Mouse (Mus musculus) forebrain, embryonic 15.5 days (tissue): ENCODE results near the gene Rab9b. TPM values are rescaled to one million over a fixed set of nuclear protein-coding genes. Genes with fewer than 3 reads are reported as not detected.

Source experiments
- ATAC-seq: fragments of 200-750 bp; cut with Nextera tagmentation; replicated peaks from 2 replicates; pipeline ENCODE4 v1.8.0; 2017; ENCODE audit warnings: mild to moderate bottlenecking, moderate TSS enrichment, moderate library complexity
- H3K27ac ChIP-seq: fragments of 300-500 bp; sonication (generic); replicated peaks from 2 replicates; pipeline ENCODE4 v1.5.1; 2015; ENCODE audit warnings: mild to moderate bottlenecking, inconsistent platforms
- H3K27me3 ChIP-seq: fragments of 300-500 bp; sonication (generic); 2 replicates; pipeline ENCODE4 v1.6.1; 2015; ENCODE audit warnings: inconsistent platforms
- H3K36me3 ChIP-seq: fragments of 300-500 bp; sonication (generic); 2 replicates; pipeline ENCODE4 v1.6.1; 2015; ENCODE audit warnings: mild to moderate bottlenecking, inconsistent platforms
- H3K4me1 ChIP-seq: fragments of 300-500 bp; sonication (generic); 2 replicates; pipeline ENCODE4 v1.6.1; 2015; ENCODE audit warnings: inconsistent platforms
- H3K4me2 ChIP-seq: fragments of 300-500 bp; sonication (generic); replicated peaks from 2 replicates; pipeline ENCODE4 v1.6.1; 2015; ENCODE audit warnings: mild to moderate bottlenecking, inconsistent platforms
- H3K4me3 ChIP-seq: fragments of 300-500 bp; sonication (generic); 2 replicates; pipeline ENCODE4 v1.5.1; 2015; ENCODE audit warnings: mild to moderate bottlenecking, inconsistent platforms
- H3K9ac ChIP-seq: fragments of 300-500 bp; sonication (generic); replicated peaks from 2 replicates; pipeline ENCODE4 v1.6.1; 2015; ENCODE audit warnings: mild to moderate bottlenecking, inconsistent platforms
- H3K9me3 ChIP-seq: fragments of 300-500 bp; sonication (generic); 2 replicates; pipeline ENCODE4 v1.6.1; 2016; ENCODE audit warnings: inconsistent platforms
- WGBS: fragments of 180-500 bp; shearing (Covaris S2); methylation state at CpG from one replicate; pipeline ENCODE4 v1.1.7; 2015; ENCODE audit warnings: mixed read lengths; 5-methylcytosine and 5-hydroxymethylcytosine counted together
- polyA plus RNA-seq: library from polyadenylated mRNA; unstranded; fragments of >200 nt; fragmentation: Nextera tagmentation; extraction: Ambion mirVana; gene quantifications from 2 replicates; pipeline ENCODE4 v1.2.1, GENCODE M21; 2015

Rab9b gene
- 10.8 and 12.3 TPM in 2 replicates for polyA plus RNA-seq

DNA sequence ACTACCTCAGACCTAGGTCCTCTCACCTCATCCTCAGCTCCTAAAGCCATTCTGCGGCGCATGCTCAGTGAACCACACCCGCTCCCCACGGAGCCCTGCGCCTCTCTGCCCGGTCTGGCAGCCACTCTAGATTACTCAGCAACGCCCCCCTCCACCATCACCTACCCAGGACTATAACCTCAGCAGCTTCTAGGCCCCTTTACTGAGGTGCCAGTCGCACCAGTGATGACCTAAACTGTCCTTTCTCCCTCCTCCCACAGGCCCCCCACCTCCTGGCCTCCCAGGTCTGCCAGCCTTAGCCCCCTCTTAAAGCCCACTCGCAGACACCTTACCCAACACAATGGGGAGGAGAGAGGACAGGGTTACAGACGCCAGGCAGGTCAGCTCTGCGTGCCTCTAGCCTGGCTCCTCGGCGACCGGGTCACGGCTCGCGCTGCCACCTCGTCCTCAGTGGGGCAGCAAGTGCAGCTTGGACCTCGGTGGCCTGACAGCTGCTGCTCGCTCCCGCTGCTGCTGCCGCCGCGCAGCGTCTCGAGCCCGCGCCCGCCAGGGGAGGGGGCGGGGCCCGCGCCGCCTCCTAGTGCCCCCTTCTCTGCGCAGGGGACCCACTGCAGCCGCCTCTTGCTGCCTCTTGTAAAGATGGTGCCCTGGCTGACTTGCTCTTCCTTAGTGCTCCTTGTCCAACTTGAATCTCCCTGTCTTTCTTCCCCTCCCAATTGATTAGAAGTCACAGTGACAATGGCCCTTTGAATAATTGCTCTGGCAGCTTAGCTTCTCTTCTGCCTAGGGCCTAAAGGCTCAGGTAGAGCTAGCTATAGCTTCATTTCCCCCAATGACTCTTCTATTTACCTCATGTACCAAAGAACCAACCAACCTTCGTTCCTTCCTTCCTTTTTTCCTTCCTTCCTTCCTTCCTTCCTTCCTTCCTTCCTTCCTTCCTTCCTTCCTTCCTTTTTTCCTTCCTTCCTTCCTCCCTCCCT is at the start of gene Rab9b:
Gene Rab9b (minus strand): TSS at position 695 of the 980 bp plus-strand sequence.
- no peaks in the 10 kb centered on the region for H3K36me3 ChIP-seq
- H3K4me2 ChIP-seq = peak within 1 kb of the TSS; percentile 49
- peak within 1 kb of the TSS; percentile 74 for H3K27ac ChIP-seq
- 8% methylated on average over 26 of the region's 36 CpGs for WGBS
- no peaks in the 10 kb centered on the region for H3K27me3 ChIP-seq
- H3K9ac ChIP-seq = peak within 1 kb of the TSS; percentile 60
- H3K4me1 ChIP-seq = no peaks in the 10 kb centered on the region
- peak within 1 kb of the TSS; percentile 58 for H3K4me3 ChIP-seq
- peak; percentile 94 for ATAC-seq
- H3K9me3 ChIP-seq = no peaks in the 10 kb centered on the region

GRCm38 (mm10) chrX:136904369-136904768 is 35.8 kb upstream of the Rab9b start:
- WGBS = 68% methylated on average over 4 of the region's 4 CpGs
- Histone ChIP-seq H3K4me3 (no peak overlapping the region), H3K9me3 (no peaks in the 10 kb centered on the region), H3K4me2 (no peak overlapping the region), H3K9ac (no peak overlapping the region), H3K27ac (no peak overlapping the region), H3K27me3 (no peaks in the 10 kb centered on the region), H3K4me1 (no peaks in the 10 kb centered on the region), H3K36me3 (no peaks in the 10 kb centered on the region)
- no peak for ATAC-seq

- Histone ChIP-seq H3K4me3 (no peak overlapping the region), H3K9me3 (no peaks in the 10 kb centered on the region), H3K27ac (no peak overlapping the region), H3K36me3 (no peaks in the 10 kb centered on the region), H3K9ac (no peak overlapping the region), H3K27me3 (no peaks in the 10 kb centered on the region), H3K4me1 (no peaks in the 10 kb centered on the region), H3K4me2 (no peak overlapping the region)
- 66% methylated on average over 2 of the region's 2 CpGs for WGBS
- ATAC-seq = no peak
These were observed 27.2 kb upstream of the Rab9b start for GRCm38 (mm10) chrX:136895757-136896156.

DNA sequence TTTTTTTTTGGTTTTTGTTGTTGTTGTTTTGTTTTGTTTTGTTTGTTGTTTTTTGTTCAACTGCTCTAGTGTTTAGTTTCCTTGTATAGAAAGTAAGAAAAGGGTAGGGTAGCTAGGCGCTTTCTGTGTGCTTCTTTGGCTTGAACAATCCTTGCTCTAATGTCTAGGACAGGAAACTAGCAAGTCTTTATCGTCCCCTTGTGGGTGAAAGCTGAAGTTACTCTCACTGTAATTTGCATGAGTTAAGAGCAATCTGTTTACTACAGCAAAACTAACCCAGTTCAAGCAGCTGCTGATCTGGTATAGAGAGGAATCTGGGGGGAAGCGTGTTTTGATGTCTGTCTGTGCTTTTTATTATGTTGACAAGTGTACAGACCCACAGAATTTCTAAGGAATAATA is 18.3 kb downstream of the Rab9b start:
- H3K27ac ChIP-seq = no peak overlapping the region
- no peaks in the 10 kb centered on the region for H3K27me3 ChIP-seq
- ATAC-seq = no peak
- H3K4me1 ChIP-seq = no peaks in the 10 kb centered on the region
- H3K36me3 ChIP-seq = no peaks in the 10 kb centered on the region
- no peaks in the 10 kb centered on the region for H3K9me3 ChIP-seq
- no peak overlapping the region for H3K9ac ChIP-seq
- WGBS = 34% methylated on average over 3 of the region's 3 CpGs
- no peak overlapping the region for H3K4me2 ChIP-seq
- no peak overlapping the region for H3K4me3 ChIP-seq

- Histone ChIP-seq H3K4me1 (no peaks in the 10 kb centered on the region), H3K9me3 (no peaks in the 10 kb centered on the region), H3K4me2 (no peak overlapping the region), H3K27ac (no peak overlapping the region), H3K36me3 (no peaks in the 10 kb centered on the region), H3K27me3 (no peaks in the 10 kb centered on the region), H3K4me3 (no peak overlapping the region), H3K9ac (no peak overlapping the region)
- no peak for ATAC-seq
These were observed 39.9 kb downstream of the Rab9b start for GRCm38 (mm10) chrX:136828610-136829009.

GRCm38 (mm10) chrX:136825016-136825415 is 43.5 kb downstream of the Rab9b start:
- no peak overlapping the region for H3K4me2 ChIP-seq
- H3K27ac ChIP-seq = peak overlapping the region; percentile 46
- H3K36me3 ChIP-seq = no peaks in the 10 kb centered on the region
- WGBS = 65% methylated on average over 4 of the region's 4 CpGs
- no peaks in the 10 kb centered on the region for H3K9me3 ChIP-seq
- no peak overlapping the region for H3K9ac ChIP-seq
- no peaks in the 10 kb centered on the region for H3K4me1 ChIP-seq
- no peak overlapping the region for H3K4me3 ChIP-seq
- no peaks in the 10 kb centered on the region for H3K27me3 ChIP-seq
- ATAC-seq = peak; percentile 35; the same call in 1 of the 2 replicates

- Histone ChIP-seq H3K9ac (no peak within 1 kb of the TSS), H3K27ac (no peak within 1 kb of the TSS), H3K27me3 (no peaks in the 10 kb centered on the region), H3K36me3 (no peaks in the 10 kb centered on the region), H3K4me1 (no peaks in the 10 kb centered on the region), H3K9me3 (no peaks in the 10 kb centered on the region), H3K4me3 (no peak within 1 kb of the TSS), H3K4me2 (no peak within 1 kb of the TSS)
- ATAC-seq = no peak
- 50% methylated on average over 1 of the region's 1 CpGs for WGBS
These were observed 46.2 kb downstream of the Rab9b start, which contains the start of gene Plp1 for GRCm38 (mm10) chrX:136822371-136822770. Gene Plp1 (plus strand): TSS chrX:136822671.

DNA sequence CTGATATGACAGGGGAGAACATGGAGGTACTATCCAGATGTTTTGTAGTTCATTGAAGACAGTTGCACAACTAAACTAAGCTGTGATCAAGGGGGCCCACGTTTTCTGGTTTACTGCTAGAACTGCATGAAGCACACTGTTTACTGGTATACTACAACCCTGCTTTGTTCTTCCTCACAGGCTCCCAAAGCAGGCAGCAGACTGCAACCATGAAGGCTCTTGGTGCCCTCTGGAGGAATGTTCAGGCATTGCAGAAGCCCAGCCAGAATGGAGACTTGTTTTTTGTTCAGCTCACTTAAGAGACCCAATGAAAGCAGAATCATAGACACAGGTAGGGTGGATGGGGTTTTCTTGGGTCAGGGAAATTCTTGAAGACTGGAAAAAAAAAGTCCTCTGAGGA is 48.3 kb downstream of the Rab9b start:
- Histone ChIP-seq H3K36me3 (no peaks in the 10 kb centered on the region), H3K4me1 (no peaks in the 10 kb centered on the region), H3K9ac (no peak overlapping the region), H3K4me3 (no peak overlapping the region), H3K27ac (0 out of 2 replicates have a peak overlapping the region, but pooled peaks have one; percentile 23), H3K4me2 (no peak overlapping the region), H3K27me3 (no peaks in the 10 kb centered on the region), H3K9me3 (no peaks in the 10 kb centered on the region)
- ATAC-seq = peak; percentile 93
- WGBS = 19% methylated on average over 1 of the region's 1 CpGs

DNA sequence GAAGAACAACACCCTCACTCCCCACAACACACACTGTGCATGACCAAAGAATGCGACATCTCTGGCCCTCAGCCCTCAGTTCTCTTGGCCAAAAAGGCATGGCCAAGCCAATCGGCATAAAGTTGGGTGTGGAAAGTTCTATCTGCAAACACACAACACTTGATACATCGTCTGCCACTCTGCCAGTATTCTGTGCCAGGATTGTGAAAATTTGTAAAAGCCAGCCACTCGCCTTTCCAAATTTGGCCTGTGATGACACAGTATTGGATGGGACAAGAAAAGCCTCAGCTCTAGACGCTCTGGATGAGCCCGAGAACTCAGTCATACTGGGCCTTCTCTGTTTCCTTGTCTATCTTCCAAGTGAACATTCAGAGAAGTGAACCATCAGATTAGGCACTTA is 48.8 kb downstream of the Rab9b start:
- 0 out of 2 replicates have a peak, but pooled peaks have one; percentile 8 for ATAC-seq
- Histone ChIP-seq H3K4me1 (no peaks in the 10 kb centered on the region), H3K27ac (0 out of 2 replicates have a peak overlapping the region, but pooled peaks have one; percentile 23), H3K27me3 (no peaks in the 10 kb centered on the region), H3K9me3 (no peaks in the 10 kb centered on the region), H3K36me3 (no peaks in the 10 kb centered on the region), H3K4me3 (no peak overlapping the region), H3K9ac (no peak overlapping the region), H3K4me2 (no peak overlapping the region)
- WGBS = 86% methylated on average over 6 of the region's 6 CpGs

Other genes starting within 250 kb of the Rab9b start
- gene Tceal1, start 160.8 kb downstream of the Rab9b start, polyA plus RNA-seq = 19.3 and 20.2 TPM in 2 replicates
- 552 and 561 TPM in 2 replicates for gene Morf4l2, start 125.1 kb downstream of the Rab9b start, polyA plus RNA-seq
- 0.17 TPM in 1 of 2 replicates, not detected in the other for gene Glra4, start 88.6 kb downstream of the Rab9b start, polyA plus RNA-seq
- gene Plp1, start 46.1 kb downstream of the Rab9b start, polyA plus RNA-seq = 10.3 and 12.6 TPM in 2 replicates
- not detected in 2 replicates for gene H2bfm, start 58.6 kb upstream of the Rab9b start, polyA plus RNA-seq
- 109 and 124 TPM in 2 replicates for gene Tmsb15b2, start 106.7 kb upstream of the Rab9b start, polyA plus RNA-seq
- gene Tmsb15l, start 108.1 kb upstream of the Rab9b start, polyA plus RNA-seq = 11.1 and 12.5 TPM in 2 replicates
- gene Tmsb15b1, start 108.1 kb upstream of the Rab9b start, polyA plus RNA-seq = 56.2 and 56.3 TPM in 2 replicates
- gene Zcchc18, start 124.4 kb upstream of the Rab9b start, polyA plus RNA-seq = 284 and 313 TPM in 2 replicates
- 15.7 and 17.8 TPM in 2 replicates for gene Slc25a53, start 169.5 kb upstream of the Rab9b start, polyA plus RNA-seq
- 6.4 and 7.3 TPM in 2 replicates for gene Fam199x, start 180.8 kb upstream of the Rab9b start, polyA plus RNA-seq